ENCODE assay signal across 9 mouse cellular contexts in the genomic region with DNA sequence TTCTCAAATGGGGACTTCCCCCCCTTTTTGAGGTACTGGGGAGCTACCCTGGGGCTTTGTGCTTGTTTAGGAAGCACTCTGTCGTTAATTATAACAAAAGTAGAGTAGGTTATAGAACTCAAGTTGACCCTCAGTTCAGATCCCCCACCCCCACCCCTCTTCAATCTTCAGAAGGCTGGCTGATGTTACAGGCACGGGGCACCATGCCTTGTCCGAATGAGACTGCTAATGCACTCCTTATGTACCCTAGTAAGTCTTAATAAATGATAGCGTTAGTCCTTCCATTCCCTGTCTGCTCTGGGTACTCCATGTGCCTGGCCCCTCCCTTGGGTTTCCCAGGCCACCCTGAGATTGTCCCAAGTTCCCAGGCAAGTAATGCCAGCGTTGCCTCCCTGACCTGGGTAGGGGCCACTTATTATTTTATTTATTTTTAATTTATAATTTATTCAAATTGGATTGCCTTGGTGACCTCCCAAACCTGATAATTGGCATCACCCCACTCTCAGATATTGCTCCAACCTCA. TPM values are rescaled to one million over a fixed set of nuclear protein-coding genes. Genes with fewer than 3 reads are reported as not detected.
DNase-seq lines count a peak whose midpoint lies in the region; ATAC-seq lines count a peak whose summit lies in the region.
"Had no signal": no experiment of that assay in that cellular context is flagged by ENCODE, and none has a peak within 500 bp of the region (broad histone marks: within the 10 kb centered on the region; RNA-seq: fewer than 3 reads in every experiment).

No protein-coding gene starts in this region.

- no peaks in the 10 kb centered on the region for H3K4me1 ChIP-seq in forebrain, embryonic 11.5 days (replicated peaks; ENCODE audit: control insufficient read depth, insufficient read depth, low read length)
- no peaks in the 10 kb centered on the region for H3K4me1 ChIP-seq in forebrain, embryonic 15.5 days
- H3K4me1 ChIP-seq in kidney, embryonic 15.5 days = peaks cover 55% of the 10 kb centered on the region
- peaks cover 38% of the 10 kb centered on the region for H3K4me1 ChIP-seq in limb, embryonic 11.5 days (ENCODE audit: control insufficient read depth, insufficient read depth, low read length)

- DNase-seq in forebrain, embryonic 11.5 days (ENCODE audit: low spot score) = no peak
- DNase-seq in kidney, postnatal 4 days = no peak
- DNase-seq in embryo, embryonic 11 days = peak; percentile 59
- peak; percentile 39 for DNase-seq in limb, embryonic 11.5 days (ENCODE audit: low spot score)
- no peak for DNase-seq in cerebellum, adult 8-10 months
- no peak for DNase-seq in thymus, postnatal 25 days
- DNase-seq: gastrocnemius, postnatal 14 days had no signal

- no peaks in the 10 kb centered on the region for H3K9me3 ChIP-seq in forebrain, embryonic 11.5 days (ENCODE audit: control insufficient read depth, low read length)
- H3K9me3 ChIP-seq in forebrain, embryonic 15.5 days = no peaks in the 10 kb centered on the region
- H3K9me3 ChIP-seq in kidney, embryonic 15.5 days (replicated peaks) = no peaks in the 10 kb centered on the region
- H3K9me3 ChIP-seq in limb, embryonic 11.5 days (ENCODE audit: control insufficient read depth, low read length) = no peaks in the 10 kb centered on the region

- no peaks in the 10 kb centered on the region for H3K36me3 ChIP-seq in forebrain, embryonic 11.5 days (ENCODE audit: control insufficient read depth, insufficient read depth, low read length)
- no peaks in the 10 kb centered on the region for H3K36me3 ChIP-seq in forebrain, embryonic 15.5 days
- no peaks in the 10 kb centered on the region for H3K36me3 ChIP-seq in kidney, embryonic 15.5 days
- no peaks in the 10 kb centered on the region for H3K36me3 ChIP-seq in limb, embryonic 11.5 days (ENCODE audit: control insufficient read depth, insufficient read depth, low read length)

- ATAC-seq in forebrain, embryonic 11.5 days (replicated peaks; ENCODE audit: low FRiP score) = 0 out of 2 replicates have a peak, but pooled peaks have one; percentile 21
- no peak for ATAC-seq in forebrain, embryonic 15.5 days (replicated peaks)
- ATAC-seq in kidney, embryonic 15.5 days (replicated peaks; ENCODE audit: low FRiP score) = no peak
- ATAC-seq in limb, embryonic 11.5 days (ENCODE audit: insufficient number of reproducible peaks, low FRiP score, low TSS enrichment, low read depth) = 0 out of 2 replicates have a peak, but pooled peaks have one; percentile 33

- WGBS in forebrain, embryonic 11.5 days = 54% methylated on average over 5 of the region's 5 CpGs
- WGBS in forebrain, embryonic 15.5 days = 43% methylated on average over 5 of the region's 5 CpGs
- WGBS in kidney, embryonic 15.5 days = 28% methylated on average over 5 of the region's 5 CpGs
- 19% methylated on average over 5 of the region's 5 CpGs for WGBS in limb, embryonic 11.5 days

- no peaks in the 10 kb centered on the region for H3K27me3 ChIP-seq in forebrain, embryonic 11.5 days (ENCODE audit: control insufficient read depth, insufficient read depth, low read length)
- no peaks in the 10 kb centered on the region for H3K27me3 ChIP-seq in forebrain, embryonic 15.5 days
- H3K27me3 ChIP-seq in kidney, embryonic 15.5 days = no peaks in the 10 kb centered on the region
- H3K27me3 ChIP-seq in limb, embryonic 11.5 days (ENCODE audit: control insufficient read depth, insufficient read depth, low read length) = no peaks in the 10 kb centered on the region

- H3K4me2 ChIP-seq in forebrain, embryonic 11.5 days (ENCODE audit: low read depth, low read length, severe bottlenecking) = no peak overlapping the region
- no peak overlapping the region for H3K4me2 ChIP-seq in forebrain, embryonic 15.5 days (replicated peaks)
- H3K4me2 ChIP-seq in kidney, embryonic 15.5 days = no peak overlapping the region
- H3K4me2 ChIP-seq in limb, embryonic 11.5 days (ENCODE audit: low read depth, severe bottlenecking) = no peak overlapping the region

- H3K9ac ChIP-seq in forebrain, embryonic 11.5 days (ENCODE audit: low read length) = no peak overlapping the region
- H3K9ac ChIP-seq in forebrain, embryonic 15.5 days (replicated peaks) = no peak overlapping the region
- no peak overlapping the region for H3K9ac ChIP-seq in kidney, embryonic 15.5 days
- no peak overlapping the region for H3K9ac ChIP-seq in limb, embryonic 11.5 days (ENCODE audit: low read length)

- no peak overlapping the region for H3K27ac ChIP-seq in forebrain, embryonic 11.5 days (ENCODE audit: low read depth, low read length)
- no peak overlapping the region for H3K27ac ChIP-seq in forebrain, embryonic 15.5 days (replicated peaks)
- H3K27ac ChIP-seq in kidney, embryonic 15.5 days = peak overlapping the region; percentile 94
- H3K27ac ChIP-seq in limb, embryonic 11.5 days (replicated peaks; ENCODE audit: low read depth, low read length) = peak overlapping the region; percentile 91

- H3K4me3 ChIP-seq in forebrain, embryonic 11.5 days (ENCODE audit: low read depth, low read length) = no peak overlapping the region
- H3K4me3 ChIP-seq in forebrain, embryonic 15.5 days = no peak overlapping the region
- H3K4me3 ChIP-seq in kidney, embryonic 15.5 days (replicated peaks) = no peak overlapping the region
- H3K4me3 ChIP-seq in limb, embryonic 11.5 days (ENCODE audit: low read depth, low read length) = no peak overlapping the region

RNA-seq across cellular contexts. Expression of a gene that starts 46.3 kb away (rescaled TPM):
- 0.16 and 0.63 TPM in 2 replicates for polyA plus RNA-seq in forebrain, embryonic 11.5 days (2014; fragmentation: Nextera tagmentation; extraction: Ambion mirVana)
- 0.08 TPM in 1 of 2 replicates, not detected in the other for polyA plus RNA-seq in forebrain, embryonic 15.5 days (2015; fragmentation: Nextera tagmentation; extraction: Ambion mirVana)
- polyA plus RNA-seq in kidney, embryonic 15.5 days (2015; fragmentation: Nextera tagmentation; extraction: Ambion mirVana) = 1.4 and 1.5 TPM in 2 replicates
- polyA plus RNA-seq in limb, embryonic 11.5 days (2014; fragmentation: Nextera tagmentation; extraction: Ambion mirVana) = 0.28 and 0.72 TPM in 2 replicates

Comparison
In these comparisons a context has a peak if more than half of its experiments do, and no peak if none do; other contexts are left out.
1. ATAC-seq: peak in forebrain, embryonic 11.5 days (single experiment) and limb, embryonic 11.5 days (single experiment); none in forebrain, embryonic 15.5 days (single experiment) and kidney, embryonic 15.5 days (single experiment).
2. DNase-seq: peak in embryo, embryonic 11 days (single experiment) and limb, embryonic 11.5 days (single experiment); none in forebrain, embryonic 11.5 days (single experiment), kidney, postnatal 4 days (0 of 2), cerebellum, adult 8-10 months (single experiment) and thymus, postnatal 25 days (single experiment).
3. H3K27ac ChIP-seq: peak in kidney, embryonic 15.5 days (single experiment) and limb, embryonic 11.5 days (single experiment); none in forebrain, embryonic 11.5 days (single experiment) and forebrain, embryonic 15.5 days (single experiment).